Mouse (Mus musculus) midbrain, embryonic 11.5 days (tissue): ENCODE results near the gene Clec4f. TPM values are rescaled to one million over a fixed set of nuclear protein-coding genes. Genes with fewer than 3 reads are reported as not detected.
"Not testable (repeated sequence)": the region's sequence is repeated elsewhere in the genome, so short reads cannot be mapped to it uniquely, and the experiment has no call there.

Experiments
- ATAC-seq: fragments of 200-750 bp; cut with Nextera tagmentation; 2 replicates; pipeline ENCODE4 v1.8.0; 2017; ENCODE audit warnings: moderate TSS enrichment, moderate library complexity; ENCODE audit not compliant: low FRiP score
- DNase-seq: peaks from one replicate; pipeline ENCODE4 v3.0.0; 2015; ENCODE audit warnings: low spot score; ENCODE audit errors: missing footprints
- H3K27ac ChIP-seq: fragments of 300-500 bp; sonication (generic); 2 replicates; pipeline ENCODE4 v1.5.1; 2014; ENCODE audit warnings: low read depth, low read length
- H3K27me3 ChIP-seq: fragments of 300-500 bp; sonication (generic); 2 replicates; pipeline ENCODE4 v1.6.1; 2014; ENCODE audit warnings: mild to moderate bottlenecking, low read length, moderate library complexity, mixed read lengths; ENCODE audit not compliant: control insufficient read depth, insufficient read depth
- H3K36me3 ChIP-seq: fragments of 300-500 bp; sonication (generic); 2 replicates; pipeline ENCODE4 v1.6.1; 2014; ENCODE audit warnings: mild to moderate bottlenecking, low read length, moderate library complexity, mixed read lengths; ENCODE audit not compliant: control insufficient read depth, insufficient read depth
- H3K4me1 ChIP-seq: fragments of 300-500 bp; sonication (generic); 2 replicates; pipeline ENCODE4 v1.6.1; 2014; ENCODE audit warnings: low read length; ENCODE audit not compliant: control insufficient read depth, insufficient read depth
- H3K4me2 ChIP-seq: fragments of 300-500 bp; sonication (generic); 2 replicates; pipeline ENCODE4 v1.6.1; 2014; ENCODE audit warnings: mild to moderate bottlenecking, moderate library complexity
- H3K4me3 ChIP-seq: fragments of 300-500 bp; sonication (generic); 2 replicates; pipeline ENCODE4 v1.5.1; 2014; ENCODE audit warnings: low read depth, low read length
- H3K9ac ChIP-seq: fragments of 300-500 bp; sonication (generic); 2 replicates; pipeline ENCODE4 v1.6.1; 2014; ENCODE audit warnings: low read length
- H3K9me3 ChIP-seq: fragments of 300-500 bp; sonication (generic); 2 replicates; pipeline ENCODE4 v1.6.1; 2016; ENCODE audit warnings: low read length; ENCODE audit not compliant: control insufficient read depth
- WGBS: fragments of 180-500 bp; shearing (Covaris S2); extraction: QIAGEN DNeasy Blood & Tissue Kit; methylation state at CpG from one replicate; pipeline ENCODE4 v1.1.7; 2014; 5-methylcytosine and 5-hydroxymethylcytosine counted together
- polyA plus RNA-seq: library from polyadenylated mRNA; unstranded; fragments of >200 nt; fragmentation: Nextera tagmentation; extraction: Ambion mirVana; gene quantifications from 2 replicates; pipeline ENCODE4 v1.2.1, GENCODE M21; 2014

Clec4f gene
- polyA plus RNA-seq, 1 experiment from 2014 or later, result not detected

DNA sequence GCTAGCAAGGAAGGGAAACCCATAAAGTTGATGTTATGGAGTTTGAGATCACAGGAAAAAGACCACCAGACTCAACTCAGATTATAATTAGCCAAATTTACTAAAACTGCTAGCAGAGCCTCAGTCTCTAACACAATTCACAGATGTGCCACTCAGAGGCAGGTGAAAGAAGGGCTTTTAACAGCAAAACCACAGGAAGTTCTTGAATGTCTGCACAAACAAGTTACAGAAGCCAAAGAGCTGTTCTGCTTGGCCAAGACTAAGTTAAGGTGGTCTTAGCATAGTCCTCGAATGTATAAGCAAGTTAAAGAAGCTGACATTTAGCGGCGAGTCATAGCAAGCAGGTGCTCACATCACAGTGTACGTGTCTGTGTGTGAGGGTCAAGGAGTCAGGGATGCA, 4.8 kb upstream of the Clec4f start:
- Histone ChIP-seq H3K4me3 (no peak overlapping the region), H3K4me2 (no peak overlapping the region), H3K4me1 (no peaks in the 10 kb centered on the region), H3K27me3 (no peaks in the 10 kb centered on the region), H3K36me3 (no peaks in the 10 kb centered on the region), H3K27ac (no peak overlapping the region), H3K9ac (no peak overlapping the region), H3K9me3 (no peaks in the 10 kb centered on the region)
- 86% methylated on average over 4 of the region's 4 CpGs for WGBS
- ATAC-seq (no peak), DNase-seq (no peak)

GRCm38 (mm10) chr6:83646715-83647114, 9.3 kb downstream of the Clec4f start:
- Histone ChIP-seq H3K4me3 (no peak overlapping the region), H3K27ac (no peak overlapping the region), H3K4me2 (no peak overlapping the region), H3K9ac (no peak overlapping the region), H3K27me3 (no peaks in the 10 kb centered on the region), H3K36me3 (no peaks in the 10 kb centered on the region), H3K4me1 (no peaks in the 10 kb centered on the region), H3K9me3 (no peaks in the 10 kb centered on the region)
- no peak for ATAC-seq
- DNase-seq, result no peak
- 88% methylated on average over 10 of the region's 10 CpGs for WGBS

- H3K9ac ChIP-seq, result no peak overlapping the region
- WGBS, result 79% methylated on average over 1 of the region's 1 CpGs
- no peak overlapping the region for H3K4me2 ChIP-seq
- H3K27ac ChIP-seq, result no peak overlapping the region
- no peaks in the 10 kb centered on the region for H3K27me3 ChIP-seq
- ATAC-seq (no peak), DNase-seq (no peak)
- no peaks in the 10 kb centered on the region for H3K4me1 ChIP-seq
- H3K4me3 ChIP-seq, result no peak overlapping the region
- H3K9me3 ChIP-seq, result no peaks in the 10 kb centered on the region
- H3K36me3 ChIP-seq, result no peaks in the 10 kb centered on the region
Observed at GRCm38 (mm10) chr6:83635329-83635728, 20.7 kb downstream of the Clec4f start.

DNA sequence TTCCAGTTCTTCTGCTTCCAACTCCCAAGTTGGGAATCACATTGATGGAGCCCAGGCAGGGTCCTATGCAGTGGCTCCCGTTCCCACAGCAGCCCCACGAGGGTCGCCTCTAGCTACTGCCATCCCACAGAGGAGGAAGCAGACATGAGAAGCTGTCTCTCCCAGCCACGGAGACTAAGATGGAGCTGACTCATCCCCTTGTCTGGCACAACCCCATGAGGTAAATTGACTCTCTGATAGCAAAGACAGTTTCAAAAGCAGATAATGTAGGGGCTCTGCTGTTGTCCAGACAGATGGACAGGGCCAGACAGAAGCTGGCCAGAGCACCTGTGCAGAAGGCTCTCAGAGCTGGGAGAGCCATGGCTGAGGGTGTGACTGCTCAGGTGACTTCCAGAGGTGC, 21.4 kb downstream of the Clec4f start:
- H3K4me2 ChIP-seq, H3K4me1 ChIP-seq, ATAC-seq, DNase-seq, H3K36me3 ChIP-seq, H3K9ac ChIP-seq, H3K27ac ChIP-seq, H3K4me3 ChIP-seq, H3K9me3 ChIP-seq, H3K27me3 ChIP-seq: not testable (repeated sequence)
- 77% methylated on average over 4 of the region's 4 CpGs for WGBS

GRCm38 (mm10) chr6:83634106-83634505, 21.9 kb downstream of the Clec4f start:
- not testable (repeated sequence) for H3K4me3 ChIP-seq, H3K9ac ChIP-seq, H3K4me2 ChIP-seq, H3K36me3 ChIP-seq, H3K4me1 ChIP-seq, H3K9me3 ChIP-seq, ATAC-seq, DNase-seq, H3K27ac ChIP-seq, H3K27me3 ChIP-seq
- 66% methylated on average over 5 of the region's 5 CpGs for WGBS

DNA sequence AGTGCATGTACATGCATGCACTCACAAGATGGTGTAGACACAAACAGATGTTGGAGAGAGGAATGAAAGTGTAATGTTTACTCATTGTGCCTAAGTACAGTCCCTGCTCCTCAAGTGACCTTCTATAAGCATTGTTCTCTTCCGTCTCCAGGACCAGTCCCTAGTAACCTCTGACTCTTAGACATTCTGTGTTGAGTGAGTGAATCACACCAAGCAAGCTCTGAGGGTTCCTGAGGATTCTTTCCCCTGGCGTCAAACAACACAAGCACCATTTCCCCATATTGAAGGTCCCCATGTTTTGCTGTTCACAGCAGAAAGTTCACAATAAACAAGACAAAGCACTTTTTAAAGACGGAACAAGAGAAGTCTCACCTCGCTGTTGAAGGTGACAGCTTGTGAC, 24.2 kb downstream of the Clec4f start:
- Histone ChIP-seq H3K9me3 (no peaks in the 10 kb centered on the region), H3K9ac (no peak overlapping the region), H3K27ac (no peak overlapping the region), H3K4me3 (no peak overlapping the region), H3K4me1 (no peaks in the 10 kb centered on the region), H3K4me2 (no peak overlapping the region), H3K27me3 (no peaks in the 10 kb centered on the region), H3K36me3 (no peaks in the 10 kb centered on the region)
- DNase-seq (no peak), ATAC-seq (no peak)
- WGBS, result 83% methylated on average over 4 of the region's 4 CpGs

- H3K4me2 ChIP-seq, result no peak overlapping the region
- no peak overlapping the region for H3K4me3 ChIP-seq
- no peaks in the 10 kb centered on the region for H3K9me3 ChIP-seq
- 65% methylated on average over 17 of the region's 17 CpGs for WGBS
- no peaks in the 10 kb centered on the region for H3K27me3 ChIP-seq
- no peak for ATAC-seq
- no peak for DNase-seq
- no peaks in the 10 kb centered on the region for H3K4me1 ChIP-seq
- no peaks in the 10 kb centered on the region for H3K36me3 ChIP-seq
- no peak overlapping the region for H3K9ac ChIP-seq
- no peak overlapping the region for H3K27ac ChIP-seq
Observed at GRCm38 (mm10) chr6:83626781-83627180, 29.2 kb downstream of the Clec4f start.

GRCm38 (mm10) chr6:83619955-83620354, 36.0 kb downstream of the Clec4f start:
- Histone ChIP-seq H3K27me3 (no peaks in the 10 kb centered on the region; the same call in 1 of the 2 replicates), H3K4me1 (no peaks in the 10 kb centered on the region), H3K4me2 (no peak overlapping the region), H3K27ac (no peak overlapping the region), H3K36me3 (no peaks in the 10 kb centered on the region), H3K4me3 (no peak overlapping the region), H3K9ac (no peak overlapping the region), H3K9me3 (no peaks in the 10 kb centered on the region)
- WGBS, result 76% methylated on average over 9 of the region's 9 CpGs
- peak; percentile 12 for DNase-seq
- ATAC-seq, result no peak

- ATAC-seq, result no peak
Observed at GRCm38 (mm10) chr6:83617581-83618335, 38.2 kb downstream of the Clec4f start.

More at GRCm38 (mm10) chr6:83617581-83618335, 38.2 kb downstream of the Clec4f start:
- H3K4me1 ChIP-seq, result no peaks in the 10 kb centered on the region
- no peak for DNase-seq
- H3K27me3 ChIP-seq, result no peaks in the 10 kb centered on the region; the same call in 1 of the 2 replicates
- no peak overlapping the region for H3K4me2 ChIP-seq
- whole genome bisulfite sequencing, result 86% methylated on average over 15 of the region's 15 CpGs
- no peaks in the 10 kb centered on the region for H3K36me3 ChIP-seq
- H3K4me3 ChIP-seq, result no peak overlapping the region
- H3K9me3 ChIP-seq, result no peaks in the 10 kb centered on the region
- no peak overlapping the region for H3K9ac ChIP-seq
- no peak overlapping the region for H3K27ac ChIP-seq
